Mouse (Mus musculus) neural tube, embryonic 14.5 days (tissue): ENCODE results near the gene Prkn. TPM values are rescaled to one million over a fixed set of nuclear protein-coding genes. Genes with fewer than 3 reads are reported as not detected.
A peak's percentile ranks its signal among the peaks of the same experiment; 100 is the strongest.

Experiments used
- ATAC-seq: fragments of 200-750 bp; cut with Nextera tagmentation; 2 replicates; pipeline ENCODE4 v1.8.0; 2017; ENCODE audit warnings: low read depth, mild to moderate bottlenecking, moderate TSS enrichment, moderate library complexity
- H3K27ac ChIP-seq: fragments of 300-500 bp; sonication (generic); 2 replicates; pipeline ENCODE4 v1.5.1; 2014; ENCODE audit warnings: low read depth, mild to moderate bottlenecking, control low read depth, low read length, moderate library complexity, mixed read lengths
- H3K27me3 ChIP-seq: fragments of 300-500 bp; sonication (generic); 2 replicates; pipeline ENCODE4 v1.6.1; 2014; ENCODE audit warnings: low read length; ENCODE audit not compliant: control insufficient read depth, insufficient read depth
- H3K36me3 ChIP-seq: fragments of 300-500 bp; sonication (generic); 2 replicates; pipeline ENCODE4 v1.6.1; 2014; ENCODE audit warnings: low read length, mixed read lengths; ENCODE audit not compliant: control insufficient read depth, insufficient read depth
- H3K4me1 ChIP-seq: fragments of 300-500 bp; sonication (generic); 2 replicates; pipeline ENCODE4 v1.6.1; 2014; ENCODE audit warnings: low read length; ENCODE audit not compliant: control insufficient read depth, insufficient read depth
- H3K4me2 ChIP-seq: fragments of 300-500 bp; sonication (generic); 2 replicates; pipeline ENCODE4 v1.6.1; 2014; ENCODE audit warnings: mild to moderate bottlenecking, low read depth, low read length, control low read depth
- H3K4me3 ChIP-seq: fragments of 300-500 bp; sonication (generic); 2 replicates; pipeline ENCODE4 v1.5.1; 2014; ENCODE audit warnings: low read depth, low read length, control low read depth, mixed read lengths
- H3K9ac ChIP-seq: fragments of 300-500 bp; sonication (generic); replicated peaks from 2 replicates; pipeline ENCODE4 v1.6.1; 2014; ENCODE audit warnings: low read depth, mild to moderate bottlenecking, control low read depth, low read length, mixed read lengths
- H3K9me3 ChIP-seq: fragments of 300-500 bp; sonication (generic); 2 replicates; pipeline ENCODE4 v1.6.1; 2016; ENCODE audit warnings: low read length; ENCODE audit not compliant: control insufficient read depth
- WGBS: fragments of 180-500 bp; shearing (Covaris S2); extraction: QIAGEN DNeasy Blood & Tissue Kit; methylation state at CpG from one replicate; pipeline ENCODE4 v1.1.7; 2014; 5-methylcytosine and 5-hydroxymethylcytosine counted together
- polyA plus RNA-seq: library from polyadenylated mRNA; unstranded; fragments of >200 nt; fragmentation: Nextera tagmentation; extraction: Ambion mirVana; gene quantifications from 2 replicates; pipeline ENCODE4 v1.2.1, GENCODE M21; 2014

Gene Prkn
- polyA plus RNA-seq, 1 experiment from 2014 or later = 7.3 TPM

- Histone ChIP-seq H3K27ac (no peak overlapping the region), H3K9me3 (no peaks in the 10 kb centered on the region), H3K4me2 (no peak overlapping the region), H3K4me3 (no peak overlapping the region), H3K27me3 (no peaks in the 10 kb centered on the region), H3K9ac (no peak overlapping the region), H3K36me3 (no peaks in the 10 kb centered on the region), H3K4me1 (no peaks in the 10 kb centered on the region)
- 70% methylated on average over 3 of the region's 3 CpGs for WGBS
- ATAC-seq = no peak
Measured at GRCm38 (mm10) chr17:11765117-11765516, 924.9 kb downstream of the Prkn start.

- H3K9ac ChIP-seq = no peak overlapping the region
- no peak for ATAC-seq
- no peaks in the 10 kb centered on the region for H3K9me3 ChIP-seq
- H3K27ac ChIP-seq = no peak overlapping the region
- no peak overlapping the region for H3K4me2 ChIP-seq
- H3K36me3 ChIP-seq = no peaks in the 10 kb centered on the region
- no peaks in the 10 kb centered on the region for H3K27me3 ChIP-seq
- WGBS = 54% methylated on average over 2 of the region's 2 CpGs
- no peak overlapping the region for H3K4me3 ChIP-seq
- H3K4me1 ChIP-seq = no peaks in the 10 kb centered on the region
Measured at GRCm38 (mm10) chr17:11765581-11765980, 925.4 kb downstream of the Prkn start.

- 87% methylated on average over 4 of the region's 4 CpGs for WGBS
- Histone ChIP-seq H3K4me3 (no peak overlapping the region), H3K4me1 (no peaks in the 10 kb centered on the region), H3K27ac (no peak overlapping the region), H3K9me3 (no peaks in the 10 kb centered on the region), H3K4me2 (no peak overlapping the region), H3K9ac (no peak overlapping the region), H3K36me3 (no peaks in the 10 kb centered on the region), H3K27me3 (no peaks in the 10 kb centered on the region)
- ATAC-seq = no peak
Measured at GRCm38 (mm10) chr17:11767301-11767700, 927.1 kb downstream of the Prkn start.

- WGBS = 76% methylated on average over 4 of the region's 4 CpGs
- no peaks in the 10 kb centered on the region for H3K4me1 ChIP-seq
Measured at GRCm38 (mm10) chr17:11768345-11768744, 928.2 kb downstream of the Prkn start.

GRCm38 (mm10) chr17:11768971-11769370 is 928.8 kb downstream of the Prkn start:
- no peak for ATAC-seq
- Histone ChIP-seq H3K36me3 (no peaks in the 10 kb centered on the region), H3K4me1 (no peaks in the 10 kb centered on the region), H3K9me3 (no peaks in the 10 kb centered on the region), H3K4me3 (no peak overlapping the region), H3K4me2 (no peak overlapping the region), H3K9ac (no peak overlapping the region), H3K27me3 (no peaks in the 10 kb centered on the region), H3K27ac (no peak overlapping the region)
- WGBS = 87% methylated on average over 1 of the region's 1 CpGs

More at GRCm38 (mm10) chr17:11768345-11768744, 928.2 kb downstream of the Prkn start:
- Histone ChIP-seq H3K4me2 (no peak overlapping the region), H3K4me3 (no peak overlapping the region), H3K9me3 (no peaks in the 10 kb centered on the region), H3K27ac (no peak overlapping the region), H3K9ac (no peak overlapping the region), H3K36me3 (no peaks in the 10 kb centered on the region), H3K27me3 (no peaks in the 10 kb centered on the region)
- no peak for ATAC-seq

- Histone ChIP-seq H3K9ac (no peak overlapping the region), H3K4me3 (no peak overlapping the region), H3K9me3 (no peaks in the 10 kb centered on the region), H3K36me3 (no peaks in the 10 kb centered on the region), H3K27me3 (no peaks in the 10 kb centered on the region), H3K27ac (0 out of 2 replicates have a peak overlapping the region, but pooled peaks have one; percentile 10), H3K4me1 (no peaks in the 10 kb centered on the region), H3K4me2 (no peak overlapping the region)
- no peak for ATAC-seq
- WGBS = 63% methylated on average over 3 of the region's 3 CpGs
Measured at GRCm38 (mm10) chr17:11769513-11769912, 929.3 kb downstream of the Prkn start.

GRCm38 (mm10) chr17:11779547-11779946 is 939.4 kb downstream of the Prkn start:
- Histone ChIP-seq H3K27ac (no peak overlapping the region), H3K27me3 (no peaks in the 10 kb centered on the region), H3K4me3 (no peak overlapping the region), H3K36me3 (no peaks in the 10 kb centered on the region), H3K9me3 (no peaks in the 10 kb centered on the region), H3K4me1 (no peaks in the 10 kb centered on the region), H3K9ac (no peak overlapping the region), H3K4me2 (no peak overlapping the region)
- no peak for ATAC-seq
- 79% methylated on average over 10 of the region's 12 CpGs for WGBS

GRCm38 (mm10) chr17:11780005-11780404 is 939.8 kb downstream of the Prkn start:
- no peaks in the 10 kb centered on the region for H3K4me1 ChIP-seq
- 66% methylated on average over 2 of the region's 2 CpGs for WGBS
- no peaks in the 10 kb centered on the region for H3K36me3 ChIP-seq
- H3K27ac ChIP-seq = no peak overlapping the region
- no peaks in the 10 kb centered on the region for H3K9me3 ChIP-seq
- no peak overlapping the region for H3K4me3 ChIP-seq
- no peak overlapping the region for H3K4me2 ChIP-seq
- no peak for ATAC-seq
- H3K9ac ChIP-seq = no peak overlapping the region
- no peaks in the 10 kb centered on the region for H3K27me3 ChIP-seq

GRCm38 (mm10) chr17:11780805-11781481 is 940.8 kb downstream of the Prkn start:
- Histone ChIP-seq H3K27ac (no peak overlapping the region), H3K27me3 (no peaks in the 10 kb centered on the region), H3K4me3 (no peak overlapping the region), H3K4me1 (no peaks in the 10 kb centered on the region), H3K9me3 (no peaks in the 10 kb centered on the region), H3K4me2 (no peak overlapping the region), H3K36me3 (no peaks in the 10 kb centered on the region), H3K9ac (no peak overlapping the region)
- WGBS = 30% methylated on average over 12 of the region's 12 CpGs
- no peak for ATAC-seq
